Comparison of ENCODE assay signal across 8 mouse cellular contexts in genomic region chrX:160136153-160136552, GRCm38 (mm10). TPM values are rescaled to one million over a fixed set of nuclear protein-coding genes. Genes with fewer than 3 reads are reported as not detected.
DNase-seq lines count a peak whose midpoint lies in the region; ATAC-seq lines count a peak whose summit lies in the region.

No protein-coding gene starts in this region.

- H3K27me3 ChIP-seq in neural tube, embryonic 11.5 days (ENCODE audit: control insufficient read depth, insufficient read depth, low read length): 0 out of 2 replicates have a peak, but pooled peaks cover 3% of the 10 kb centered on the region
- H3K27me3 ChIP-seq in limb, embryonic 10.5 days (ENCODE audit: low read depth, poor library complexity, severe bottlenecking): peaks cover 90% of the 10 kb centered on the region
- no peaks in the 10 kb centered on the region for H3K27me3 ChIP-seq in neural tube, embryonic 15.5 days (replicated peaks)

- no peaks in the 10 kb centered on the region for H3K9me3 ChIP-seq in neural tube, embryonic 11.5 days (ENCODE audit: control insufficient read depth, low read length)
- no peaks in the 10 kb centered on the region for H3K9me3 ChIP-seq in limb, embryonic 10.5 days (replicated peaks)
- H3K9me3 ChIP-seq in neural tube, embryonic 15.5 days (replicated peaks): no peaks in the 10 kb centered on the region

- no peaks in the 10 kb centered on the region for H3K36me3 ChIP-seq in neural tube, embryonic 11.5 days (ENCODE audit: control insufficient read depth, insufficient read depth, low read length)
- peaks cover 10% of the 10 kb centered on the region for H3K36me3 ChIP-seq in limb, embryonic 10.5 days
- H3K36me3 ChIP-seq in neural tube, embryonic 15.5 days: no peaks in the 10 kb centered on the region

- WGBS in neural tube, embryonic 11.5 days: 38% methylated on average over 5 of the region's 5 CpGs
- 33% methylated on average over 5 of the region's 5 CpGs for WGBS in limb, embryonic 10.5 days
- 24% methylated on average over 5 of the region's 5 CpGs for WGBS in neural tube, embryonic 15.5 days

- H3K9ac ChIP-seq in neural tube, embryonic 11.5 days (ENCODE audit: low read length): no peak overlapping the region
- no peak overlapping the region for H3K9ac ChIP-seq in neural tube, embryonic 15.5 days (replicated peaks)

- DNase-seq in neural tube, embryonic 11.5 days (ENCODE audit: low spot score): no peak
- DNase-seq in neural tube, embryonic 10.5 days (ENCODE audit: extremely low spot score, low spot score): no peak
- peak; percentile 31 for DNase-seq in embryo, embryonic 11 days
- no peak for DNase-seq in limb, embryonic 10.5 days (ENCODE audit: low spot score)
- DNase-seq in right cerebral cortex, postnatal 14 days: no peak
- DNase-seq in layer of hippocampus, adult 8-10 months (ENCODE audit: low spot score in 2 of 2): no peak
- no peak for DNase-seq in urinary bladder, postnatal 10 days (ENCODE audit: low spot score)

- no peaks in the 10 kb centered on the region for H3K4me1 ChIP-seq in neural tube, embryonic 11.5 days (ENCODE audit: control insufficient read depth, insufficient read depth, low read length)
- 0 out of 2 replicates have a peak, but pooled peaks cover 2% of the 10 kb centered on the region for H3K4me1 ChIP-seq in limb, embryonic 10.5 days
- peaks cover 6% of the 10 kb centered on the region; the same call in 1 of the 2 replicates for H3K4me1 ChIP-seq in neural tube, embryonic 15.5 days

- ATAC-seq in neural tube, embryonic 11.5 days (ENCODE audit: insufficient read depth, low FRiP score, low TSS enrichment): no peak
- no peak for ATAC-seq in neural tube, embryonic 15.5 days (ENCODE audit: low FRiP score)

- peak overlapping the region; percentile 27 for H3K4me2 ChIP-seq in neural tube, embryonic 11.5 days (ENCODE audit: low read depth)
- peak overlapping the region; percentile 60 for H3K4me2 ChIP-seq in neural tube, embryonic 15.5 days

- H3K27ac ChIP-seq in neural tube, embryonic 11.5 days (ENCODE audit: low read depth, low read length): no peak overlapping the region
- H3K27ac ChIP-seq in limb, embryonic 10.5 days: no peak overlapping the region
- H3K27ac ChIP-seq in neural tube, embryonic 15.5 days (replicated peaks): no peak overlapping the region

- 0 out of 2 replicates have a peak overlapping the region, but pooled peaks have one; percentile 6 for H3K4me3 ChIP-seq in neural tube, embryonic 11.5 days (ENCODE audit: low read depth, low read length)
- peak overlapping the region; percentile 72 for H3K4me3 ChIP-seq in limb, embryonic 10.5 days
- peak overlapping the region; percentile 18; the same call in 1 of the 2 replicates for H3K4me3 ChIP-seq in neural tube, embryonic 15.5 days (replicated peaks)

RNA-seq across cellular contexts. Expression of gene Pdha1, which starts 2.1 kb away (rescaled TPM):
- 110 and 113 TPM in 2 replicates for polyA plus RNA-seq in neural tube, embryonic 11.5 days (2014; fragmentation: Nextera tagmentation; extraction: Ambion mirVana)
- polyA plus RNA-seq in limb, embryonic 10.5 days (2016; fragmentation: Nextera tagmentation; extraction: Ambion mirVana): 81.6 and 93.9 TPM in 2 replicates
- polyA plus RNA-seq in neural tube, embryonic 15.5 days (2015; fragmentation: Nextera tagmentation; extraction: Ambion mirVana): 158 and 163 TPM in 2 replicates
- 100 to 1,000 TPM; 211 to 231 (median 221) TPM for total RNA-seq in layer of hippocampus, adult 8-10 months (2022)

Comparison
In these comparisons a context has a peak if more than half of its experiments do, and no peak if none do; other contexts are left out.
1. H3K4me3 ChIP-seq: peak in every context shown above with its lines; median percentile 72 in limb, embryonic 10.5 days; 18 in neural tube, embryonic 15.5 days; 6 in neural tube, embryonic 11.5 days.